Mouse (Mus musculus) heart, adult 8-10 months (tissue): ENCODE measurements around the gene Ppp3ca. TPM values are rescaled to one million over a fixed set of nuclear protein-coding genes. Genes with fewer than 3 reads are reported as not detected.
"Not testable (repeated sequence)": the region's sequence is repeated elsewhere in the genome, so short reads cannot be mapped to it uniquely, and the experiment has no call there.

ENCODE experiments used
- DNase-seq: peaks from one replicate; pipeline ENCODE4 v3.0.0; 2022; ENCODE audit warnings: low spot score
- total RNA-seq, 4 experiments: library from RNA; stranded (reverse); gene quantifications; 2 replicates each; pipeline ENCODE4 v1.2.4; 2022

Ppp3ca gene
- total RNA-seq, 4 experiments from 2014 or later = 41.7 to 49.2 (median 43.8) TPM

GRCm38 (mm10) chr3:136686429-136686828 lies 16.5 kb downstream of the Ppp3ca start:
- no peak for DNase-seq

DNA sequence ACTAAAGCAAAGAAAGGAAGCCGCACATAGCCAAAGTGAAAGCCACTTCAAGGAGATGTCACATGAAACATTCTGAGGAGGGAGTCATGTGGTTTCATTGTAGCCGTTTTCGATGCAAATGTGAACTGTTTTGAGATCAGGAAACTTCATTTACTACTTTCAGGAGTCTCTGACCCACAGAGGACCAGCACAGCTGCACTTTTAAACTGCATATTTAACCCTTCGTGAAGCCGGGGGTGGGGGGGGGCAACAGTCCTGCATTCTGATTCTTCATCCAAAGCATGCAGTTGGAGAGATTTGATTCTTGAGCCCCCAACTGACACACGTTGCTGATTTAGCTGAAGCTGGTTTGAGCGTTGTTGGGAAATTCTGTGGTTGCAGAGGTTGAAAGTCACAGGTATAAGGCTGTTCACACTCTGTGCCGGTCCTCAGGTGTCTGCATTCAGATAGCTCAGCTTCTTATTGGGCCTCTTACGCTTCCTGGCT lies 18.2 kb downstream of the Ppp3ca start:
- DNase-seq = no peak

DNA sequence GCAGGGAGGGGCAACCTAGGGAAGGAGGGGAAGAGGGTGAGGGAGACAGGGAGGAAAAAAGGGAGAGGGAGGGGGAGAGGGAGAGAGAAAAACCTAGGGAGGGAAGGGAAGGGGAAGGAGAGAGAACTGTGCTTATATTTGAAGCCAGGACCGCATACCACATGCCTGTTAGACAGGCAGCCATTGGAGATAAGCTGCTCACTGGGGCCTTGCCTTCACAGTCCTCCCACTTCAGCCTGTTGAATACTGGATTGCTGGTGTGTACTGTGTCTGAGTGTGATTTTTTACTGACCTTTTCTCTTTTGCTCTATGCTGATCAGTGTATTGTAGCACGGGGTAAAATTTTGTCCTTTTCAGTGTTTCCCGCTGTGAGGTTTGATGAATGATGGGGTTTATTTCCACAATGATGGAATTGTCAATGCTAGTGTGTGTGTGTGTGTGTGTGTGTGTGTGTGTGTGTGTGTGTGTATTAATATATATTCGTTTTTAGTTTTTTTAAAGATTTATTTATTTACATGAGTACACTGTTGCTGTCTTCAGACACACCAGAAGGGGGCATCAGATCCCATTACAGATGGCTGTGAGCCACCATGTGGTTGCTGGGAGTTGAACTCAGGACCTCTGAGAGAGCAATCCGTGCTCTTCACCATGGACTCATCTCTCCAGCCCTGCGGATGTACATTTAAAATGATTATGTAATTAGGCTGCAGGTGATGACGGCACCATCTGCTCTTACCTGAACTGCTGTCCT lies 20.0 kb downstream of the Ppp3ca start:
- no peak for DNase-seq

GRCm38 (mm10) chr3:136691984-136692383 lies 22.1 kb downstream of the Ppp3ca start:
- DNase-seq = no peak

- no peak for DNase-seq
Observed at GRCm38 (mm10) chr3:136693547-136693946, 23.6 kb downstream of the Ppp3ca start.

DNA sequence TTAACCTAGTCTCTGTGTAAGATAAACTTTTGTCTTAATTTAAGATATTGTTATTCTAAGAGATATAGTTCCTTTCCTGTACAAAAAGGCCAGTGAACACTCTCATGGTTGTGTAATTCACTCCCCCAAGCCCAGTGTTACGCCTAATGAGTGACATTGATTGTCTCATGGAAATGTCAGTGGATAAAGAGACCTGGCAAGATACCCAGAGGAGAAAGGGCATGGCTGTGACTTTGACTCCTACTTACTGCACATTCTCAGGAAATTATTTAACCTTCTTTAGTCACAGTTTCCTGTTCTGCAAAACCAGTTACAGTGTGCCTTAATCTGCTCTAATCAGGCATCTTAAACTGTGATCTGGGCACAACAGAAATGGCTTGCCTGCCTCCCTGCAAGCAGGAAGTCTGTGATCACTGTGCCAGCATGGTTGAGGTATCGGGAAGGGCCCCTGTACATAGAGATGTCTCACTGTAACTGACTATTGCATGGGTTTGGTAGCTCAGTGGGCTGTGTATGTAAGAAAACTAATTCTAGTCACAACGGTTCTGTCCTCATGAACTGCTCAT lies 27.8 kb downstream of the Ppp3ca start:
- DNase-seq = peak; percentile 46

DNA sequence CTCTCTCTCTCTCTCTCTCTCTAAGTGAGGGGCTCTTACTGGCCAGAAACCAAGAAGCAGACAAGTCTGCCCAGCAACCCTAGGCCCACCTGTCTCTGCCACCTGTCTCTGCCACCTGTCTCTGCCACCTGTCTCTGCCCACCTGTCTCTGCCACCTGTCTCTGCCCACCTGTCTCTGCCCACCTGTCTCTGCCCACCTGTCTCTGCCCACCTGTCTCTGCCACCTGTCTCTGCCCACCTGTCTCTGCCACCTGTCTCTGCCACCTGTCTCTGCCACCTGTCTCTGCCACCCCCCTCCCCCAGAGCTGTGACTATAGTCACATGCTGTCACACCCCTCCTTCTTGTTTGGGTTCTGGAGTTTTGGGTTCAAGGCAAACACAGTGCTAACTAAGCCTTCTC lies 29.8 kb downstream of the Ppp3ca start:
- not testable (repeated sequence) for DNase-seq

DNA sequence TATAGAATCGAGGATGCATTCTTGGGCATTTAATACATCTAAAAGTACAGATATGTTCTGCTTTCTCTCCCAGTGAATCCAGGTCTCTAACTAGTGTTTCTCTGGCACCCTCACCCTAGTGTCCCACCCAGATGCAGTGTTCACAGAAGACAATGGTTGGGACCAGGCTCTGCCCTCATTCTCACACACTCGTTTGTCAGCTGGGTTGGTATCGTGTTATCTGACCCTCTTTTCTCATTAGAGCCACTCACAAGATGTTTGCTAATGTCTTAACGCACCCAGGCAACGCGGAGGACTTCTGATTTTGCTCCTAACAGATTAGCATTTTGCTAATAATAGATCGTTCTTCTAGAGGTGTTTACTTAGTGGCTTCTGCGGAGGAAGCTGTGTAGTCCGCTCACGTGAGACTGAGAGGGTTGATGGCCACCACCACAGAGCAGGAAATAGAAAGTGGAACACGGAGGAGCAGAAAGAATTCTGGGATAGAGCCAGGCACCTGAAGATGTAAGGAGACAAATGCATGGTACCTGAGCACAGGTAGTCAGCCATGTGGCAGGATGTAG lies 30.6 kb downstream of the Ppp3ca start:
- no peak for DNase-seq

GRCm38 (mm10) chr3:136702861-136703260 lies 32.9 kb downstream of the Ppp3ca start:
- DNase-seq = no peak

- peak; percentile 74 for DNase-seq
Observed at GRCm38 (mm10) chr3:136704515-136705247, 34.8 kb downstream of the Ppp3ca start.

GRCm38 (mm10) chr3:136706048-136706447 lies 36.1 kb downstream of the Ppp3ca start:
- no peak for DNase-seq

GRCm38 (mm10) chr3:136706771-136707170 lies 36.8 kb downstream of the Ppp3ca start:
- DNase-seq = no peak

- no peak for DNase-seq
Observed at GRCm38 (mm10) chr3:136707222-136708019, 37.5 kb downstream of the Ppp3ca start.

GRCm38 (mm10) chr3:136708230-136708629 lies 38.3 kb downstream of the Ppp3ca start:
- peak; percentile 38 for DNase-seq

DNA sequence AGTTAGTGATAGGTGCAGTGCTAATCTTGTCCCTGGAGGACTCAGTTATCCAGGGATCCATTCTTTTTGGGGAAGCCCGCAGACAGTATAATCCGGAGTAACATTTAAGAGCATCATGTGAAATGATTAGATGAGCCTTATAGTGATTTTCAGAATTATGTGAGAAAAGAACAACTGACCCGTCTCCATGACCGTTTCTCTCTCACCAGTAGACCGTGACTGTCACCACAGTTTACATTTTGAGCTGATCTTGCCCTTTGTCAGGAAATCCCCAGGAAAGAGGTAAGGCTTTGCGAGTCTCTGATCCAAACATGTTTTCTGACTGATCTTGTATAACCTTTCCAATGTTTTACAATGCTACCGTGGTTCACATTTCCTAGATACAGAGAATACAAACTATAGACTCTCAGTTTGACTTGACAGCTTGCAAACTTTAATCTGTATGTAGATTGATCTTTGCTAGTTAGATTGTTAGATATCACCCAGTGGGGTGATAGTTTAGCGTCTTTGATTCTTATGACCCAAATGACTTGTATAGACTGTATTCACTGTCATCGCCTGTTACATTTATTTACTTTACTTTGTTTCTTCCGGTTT lies 40.5 kb downstream of the Ppp3ca start:
- no peak for DNase-seq

DNA sequence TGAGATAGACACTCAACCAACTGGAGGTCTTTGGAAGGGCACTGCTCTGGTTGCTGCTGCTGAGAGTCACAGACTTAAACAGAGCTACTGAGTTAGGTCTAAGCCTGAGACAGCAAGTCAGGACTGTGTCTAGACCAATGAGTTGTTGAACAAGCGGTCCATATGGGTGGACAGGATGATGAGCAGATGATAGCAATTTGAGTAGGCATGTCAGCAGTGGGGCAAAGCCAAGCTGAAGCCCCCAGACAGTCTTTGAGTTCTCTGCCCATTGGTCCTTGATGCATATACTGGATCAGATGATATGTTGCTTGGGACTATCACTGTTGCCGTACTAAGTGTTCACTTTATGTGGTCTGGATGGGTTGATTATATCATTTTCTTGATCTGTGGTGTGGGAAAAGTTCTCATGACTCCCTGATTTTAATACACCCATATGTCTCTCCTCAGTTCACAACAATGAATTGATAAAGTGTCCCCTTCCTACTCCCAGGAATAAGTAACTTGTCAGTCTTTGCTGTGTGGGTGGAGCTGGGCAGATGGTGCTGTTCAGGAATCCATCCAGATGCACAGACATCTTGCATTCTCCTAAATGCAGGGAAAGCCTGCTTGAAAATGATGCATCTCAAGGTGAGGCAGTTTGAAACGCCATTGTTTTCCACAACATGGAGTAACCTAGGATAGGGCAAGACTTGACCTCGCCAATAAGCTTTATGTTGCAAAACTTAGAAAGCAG lies 44.5 kb downstream of the Ppp3ca start:
- no peak for DNase-seq

DNA sequence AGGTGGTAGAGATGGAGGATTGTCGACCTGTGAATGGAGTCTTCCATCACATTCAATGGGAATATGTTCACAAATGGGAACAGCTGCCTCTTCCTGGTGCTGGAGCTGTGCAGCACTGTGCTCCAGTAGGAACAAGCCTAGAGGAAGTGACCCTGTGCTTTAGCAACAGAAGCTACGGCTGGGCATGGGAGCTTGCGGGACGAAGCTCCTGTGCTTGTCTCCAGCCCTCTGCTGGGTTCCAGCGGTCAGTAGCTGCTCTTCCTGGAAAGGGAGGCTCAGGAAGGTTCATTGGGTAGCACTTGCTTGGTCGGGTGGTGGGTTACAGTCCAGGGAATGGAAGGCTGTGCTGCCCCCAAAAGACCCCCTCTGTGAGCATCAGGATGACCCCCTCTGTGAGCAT lies 46.3 kb downstream of the Ppp3ca start:
- DNase-seq = no peak

GRCm38 (mm10) chr3:136718412-136718811 lies 48.5 kb downstream of the Ppp3ca start:
- no peak for DNase-seq

GRCm38 (mm10) chr3:136721241-136721640 lies 51.3 kb downstream of the Ppp3ca start:
- no peak for DNase-seq

DNA sequence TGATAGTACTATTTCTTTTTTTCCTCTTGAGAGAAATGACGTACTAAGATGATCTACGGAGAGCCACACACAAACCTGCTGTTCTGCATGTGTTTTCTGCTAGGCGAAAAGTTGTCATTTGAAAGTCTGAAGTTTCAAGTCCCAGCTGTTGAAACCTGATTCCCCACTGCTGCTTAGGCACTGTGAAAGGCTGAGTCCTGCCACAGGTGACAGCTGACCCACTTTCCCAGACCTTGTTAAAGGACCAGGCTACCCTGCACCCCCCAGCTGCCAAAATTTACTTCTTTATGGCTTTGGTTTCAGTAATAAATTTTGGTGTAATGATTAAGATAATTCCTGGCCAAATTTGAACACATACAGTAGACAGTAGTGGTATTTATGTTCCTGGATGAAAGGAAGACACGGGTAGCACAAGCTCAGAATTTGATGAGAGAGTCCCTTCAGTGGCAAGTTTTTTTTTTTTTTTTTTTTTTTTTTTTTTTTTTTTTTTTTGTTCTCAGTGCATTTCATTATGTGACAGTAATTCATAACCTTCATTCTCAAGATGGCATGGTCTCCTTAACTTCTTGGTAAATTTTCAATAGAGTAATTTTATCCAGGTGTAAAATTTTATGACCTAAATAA lies 52.0 kb downstream of the Ppp3ca start:
- DNase-seq = no peak
